Mouse (Mus musculus) C2C12 (cell line): Measurements from ENCODE around the gene Mymk.

ENCODE experiments used
- CTCF ChIP-seq: IDR thresholded peaks from one replicate; pipeline ENCODE4 v1.5.1; 2011; ENCODE audit not compliant: control insufficient read depth, insufficient read depth, insufficient read length
- FOSL1 ChIP-seq: IDR thresholded peaks from one replicate; pipeline ENCODE4 v1.8.0; 2011; ENCODE audit warnings: mild to moderate bottlenecking, low read length; ENCODE audit not compliant: poor library complexity, insufficient read depth, severe bottlenecking
- MAX ChIP-seq: IDR thresholded peaks from one replicate; pipeline ENCODE4 v1.6.1; 2011; ENCODE audit warnings: mild to moderate bottlenecking, control low read depth

- peak; percentile 45 for TF ChIP-seq CTCF
- no peak for TF ChIP-seq MAX
- TF ChIP-seq FOSL1: no peak
Measured at GRCm38 (mm10) chr2:27039286-27039685, 32.7 kb downstream of the Mymk start.
